Mouse (Mus musculus): ENCODE results near the gene Gm45234. TPM values are rescaled to one million over a fixed set of nuclear protein-coding genes. Genes with fewer than 3 reads are reported as not detected.
A peak's percentile ranks its signal among the peaks of the same experiment; 100 is the strongest.

Gm45234 gene
- polyA plus RNA-seq, 1 experiment, result not detected

GRCm38 (mm10) chr6:124703789-124704188 lies 52.0 kb downstream of the Gm45234 start:
- 63% methylated on average over 7 of the region's 7 CpGs for WGBS
- no peak overlapping the region for H3K27ac ChIP-seq (ENCODE audit: control insufficient read depth, insufficient read depth, low read depth, low read length, poor library complexity)
- TF ChIP-seq CTCF (IDR thresholded peaks at IDR 0.05; ENCODE audit: control insufficient read depth, insufficient read depth, low read length) (no peak), POLR2A (IDR thresholded peaks at IDR 0.05; ENCODE audit: borderline replicate concordance, control insufficient read depth, low read depth, low read length) (no peak)
- peaks cover 2% of the 10 kb centered on the region; the same call in 1 of the 2 replicates for H3K4me1 ChIP-seq (ENCODE audit: control insufficient read depth, insufficient read depth, low read length)
- H3K4me3 ChIP-seq (replicated peaks; ENCODE audit: control insufficient read depth, low read depth, low read length), result no peak overlapping the region

- TF ChIP-seq CTCF (IDR thresholded peaks at IDR 0.05; ENCODE audit: control insufficient read depth, insufficient read depth, low read length) (peak; percentile 96), POLR2A (IDR thresholded peaks at IDR 0.05; ENCODE audit: borderline replicate concordance, control insufficient read depth, low read depth, low read length) (no peak)
- Histone ChIP-seq H3K27ac (ENCODE audit: control insufficient read depth, insufficient read depth, low read depth, low read length, poor library complexity) (no peak overlapping the region), H3K4me3 (replicated peaks; ENCODE audit: control insufficient read depth, low read depth, low read length) (no peak overlapping the region), H3K4me1 (ENCODE audit: control insufficient read depth, insufficient read depth, low read length) (no peaks in the 10 kb centered on the region)
- WGBS, result 55% methylated on average over 3 of the region's 3 CpGs
These were observed 53.1 kb downstream of the Gm45234 start for GRCm38 (mm10) chr6:124702784-124703103.

DNA sequence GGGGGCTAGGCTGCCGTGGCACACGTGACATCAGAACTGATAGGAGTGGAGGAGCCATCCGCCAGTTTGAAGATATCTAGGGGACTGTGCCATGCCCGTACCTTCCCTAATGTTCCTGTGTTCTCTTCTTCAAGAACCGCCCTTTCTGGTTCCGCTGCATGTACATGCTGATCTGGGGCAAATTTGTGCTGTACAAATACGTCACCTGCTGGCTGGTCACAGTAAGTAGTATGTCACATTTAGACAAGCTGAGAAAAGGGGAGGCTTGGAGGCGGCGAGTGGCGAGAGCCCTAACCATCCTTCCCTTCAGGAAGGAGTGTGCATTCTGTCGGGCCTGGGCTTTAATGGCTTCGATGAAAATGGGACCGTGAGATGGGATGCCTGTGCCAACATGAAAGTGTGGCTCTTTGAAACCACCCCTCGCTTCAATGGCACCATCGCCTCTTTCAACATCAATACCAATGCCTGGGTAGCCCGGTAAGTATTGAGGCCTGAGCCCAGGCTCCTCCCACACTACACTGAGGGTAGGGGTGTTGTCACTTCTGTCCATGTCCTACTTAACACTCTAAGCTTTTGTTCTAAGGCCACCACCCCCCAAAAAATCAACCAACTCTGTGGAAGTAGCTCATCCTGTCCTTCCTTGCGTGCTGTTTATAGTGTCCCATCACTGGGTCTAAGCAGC lies 53.6 kb downstream of the Gm45234 start:
- Histone ChIP-seq H3K4me3 (replicated peaks; ENCODE audit: control insufficient read depth, low read depth, low read length) (no peak overlapping the region), H3K4me1 (ENCODE audit: control insufficient read depth, insufficient read depth, low read length) (no peaks in the 10 kb centered on the region), H3K27ac (ENCODE audit: control insufficient read depth, insufficient read depth, low read depth, low read length, poor library complexity) (no peak overlapping the region)
- WGBS, result 82% methylated on average over 17 of the region's 17 CpGs
- TF ChIP-seq POLR2A (IDR thresholded peaks at IDR 0.05; ENCODE audit: borderline replicate concordance, control insufficient read depth, low read depth, low read length), result no peak
- TF ChIP-seq CTCF (IDR thresholded peaks at IDR 0.05; ENCODE audit: control insufficient read depth, insufficient read depth, low read length), result no peak

- Histone ChIP-seq H3K4me1 (ENCODE audit: control insufficient read depth, insufficient read depth, low read length) (no peaks in the 10 kb centered on the region), H3K4me3 (replicated peaks; ENCODE audit: control insufficient read depth, low read depth, low read length) (no peak overlapping the region), H3K27ac (ENCODE audit: control insufficient read depth, insufficient read depth, low read depth, low read length, poor library complexity) (no peak overlapping the region)
- peak; percentile 23; the same call in 1 of the 2 replicates for TF ChIP-seq CTCF (IDR thresholded peaks at IDR 0.05; ENCODE audit: control insufficient read depth, insufficient read depth, low read length)
- TF ChIP-seq POLR2A (IDR thresholded peaks at IDR 0.05; ENCODE audit: borderline replicate concordance, control insufficient read depth, low read depth, low read length), result no peak
- WGBS, result 90% methylated on average over 8 of the region's 8 CpGs
These were observed 54.5 kb downstream of the Gm45234 start for GRCm38 (mm10) chr6:124701338-124701737.

DNA sequence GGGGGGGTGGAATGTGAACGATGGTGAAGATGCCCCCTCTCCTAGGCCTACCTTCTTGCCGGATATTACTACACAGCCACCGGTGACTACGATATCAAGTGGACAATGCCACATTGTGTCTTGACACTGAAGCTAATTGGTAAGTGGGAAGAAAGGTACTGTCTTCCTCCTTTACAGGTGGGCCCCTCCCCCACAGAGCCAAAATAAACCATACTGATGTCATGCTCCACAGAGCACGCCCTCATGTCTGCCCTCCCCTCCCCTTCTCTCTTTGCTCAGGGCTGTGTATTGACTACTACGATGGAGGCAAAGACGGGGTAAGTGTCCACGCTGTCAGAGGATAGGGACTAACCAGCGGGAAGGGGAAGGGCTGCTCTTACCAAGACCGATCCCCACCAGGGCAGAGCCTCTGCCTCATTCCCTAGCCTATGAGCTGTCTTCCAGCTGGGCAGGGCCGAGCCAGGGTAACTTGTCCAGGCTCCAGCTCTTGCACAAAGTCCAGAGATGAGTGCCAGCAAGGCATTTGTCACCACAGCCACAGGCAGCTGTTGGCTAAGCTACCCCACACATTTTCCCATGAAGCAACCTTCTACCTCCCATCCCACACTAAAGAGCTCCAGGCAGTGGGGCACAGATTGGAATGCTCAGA lies 55.7 kb downstream of the Gm45234 start:
- WGBS, result 92% methylated on average over 11 of the region's 11 CpGs
- TF ChIP-seq CTCF (IDR thresholded peaks at IDR 0.05; ENCODE audit: control insufficient read depth, insufficient read depth, low read length) (no peak), POLR2A (IDR thresholded peaks at IDR 0.05; ENCODE audit: borderline replicate concordance, control insufficient read depth, low read depth, low read length) (no peak)
- Histone ChIP-seq H3K4me3 (replicated peaks; ENCODE audit: control insufficient read depth, low read depth, low read length) (no peak overlapping the region), H3K27ac (ENCODE audit: control insufficient read depth, insufficient read depth, low read depth, low read length, poor library complexity) (no peak overlapping the region), H3K4me1 (ENCODE audit: control insufficient read depth, insufficient read depth, low read length) (no peaks in the 10 kb centered on the region)

DNA sequence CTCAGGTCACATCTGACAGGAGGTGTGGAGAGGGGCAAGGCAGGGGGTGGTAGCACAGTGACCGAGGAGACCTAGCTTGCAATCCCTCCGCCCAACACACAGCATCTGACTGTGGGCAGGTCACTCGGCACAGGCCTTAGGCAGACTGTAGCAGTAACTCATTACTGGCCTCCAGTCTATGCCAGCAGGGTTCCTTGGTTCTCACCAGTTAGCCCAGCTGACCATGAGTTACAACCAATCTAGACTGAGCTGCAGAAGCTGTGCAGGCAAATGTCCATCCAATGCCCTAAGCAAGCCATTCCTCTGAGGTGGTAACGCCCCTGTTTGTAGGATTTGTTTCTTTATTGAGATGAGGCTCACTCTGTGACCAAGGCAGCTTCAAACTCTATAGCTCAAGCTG lies 56.5 kb downstream of the Gm45234 start:
- no peak overlapping the region for H3K27ac ChIP-seq (ENCODE audit: control insufficient read depth, insufficient read depth, low read depth, low read length, poor library complexity)
- 97% methylated on average over 4 of the region's 4 CpGs for WGBS
- no peak for TF ChIP-seq POLR2A (IDR thresholded peaks at IDR 0.05; ENCODE audit: borderline replicate concordance, control insufficient read depth, low read depth, low read length)
- no peak for TF ChIP-seq CTCF (IDR thresholded peaks at IDR 0.05; ENCODE audit: control insufficient read depth, insufficient read depth, low read length)
- H3K4me1 ChIP-seq (ENCODE audit: control insufficient read depth, insufficient read depth, low read length), result no peaks in the 10 kb centered on the region
- H3K4me3 ChIP-seq (replicated peaks; ENCODE audit: control insufficient read depth, low read depth, low read length), result no peak overlapping the region

- WGBS, result 91% methylated on average over 6 of the region's 6 CpGs
- Histone ChIP-seq H3K4me3 (replicated peaks; ENCODE audit: control insufficient read depth, low read depth, low read length) (no peak overlapping the region), H3K27ac (ENCODE audit: control insufficient read depth, insufficient read depth, low read depth, low read length, poor library complexity) (no peak overlapping the region), H3K4me1 (ENCODE audit: control insufficient read depth, insufficient read depth, low read length) (no peaks in the 10 kb centered on the region)
- TF ChIP-seq CTCF (IDR thresholded peaks at IDR 0.05; ENCODE audit: control insufficient read depth, insufficient read depth, low read length) (no peak), POLR2A (IDR thresholded peaks at IDR 0.05; ENCODE audit: borderline replicate concordance, control insufficient read depth, low read depth, low read length) (no peak)
These were observed 57.1 kb downstream of the Gm45234 start for GRCm38 (mm10) chr6:124698751-124699150.

GRCm38 (mm10) chr6:124696441-124697150 lies 59.2 kb downstream of the Gm45234 start:
- no peak overlapping the region for H3K4me3 ChIP-seq (replicated peaks; ENCODE audit: control insufficient read depth, low read depth, low read length)
- WGBS, result 88% methylated on average over 7 of the region's 7 CpGs
- no peaks in the 10 kb centered on the region for H3K4me1 ChIP-seq (ENCODE audit: control insufficient read depth, insufficient read depth, low read length)
- TF ChIP-seq CTCF (IDR thresholded peaks at IDR 0.05; ENCODE audit: control insufficient read depth, insufficient read depth, low read length) (no peak), POLR2A (IDR thresholded peaks at IDR 0.05; ENCODE audit: borderline replicate concordance, control insufficient read depth, low read depth, low read length) (no peak)
- no peak overlapping the region for H3K27ac ChIP-seq (ENCODE audit: control insufficient read depth, insufficient read depth, low read depth, low read length, poor library complexity)

Data from bone marrow, adult 2 months (tissue).